Mouse (Mus musculus): ENCODE data around the gene Mapk12. TPM values are rescaled to one million over a fixed set of nuclear protein-coding genes. Genes with fewer than 3 reads are reported as not detected.

The Mapk12 gene
- total RNA-seq, 2 experiments from 2014 or later: 8.4 to 9.6 TPM

DNA sequence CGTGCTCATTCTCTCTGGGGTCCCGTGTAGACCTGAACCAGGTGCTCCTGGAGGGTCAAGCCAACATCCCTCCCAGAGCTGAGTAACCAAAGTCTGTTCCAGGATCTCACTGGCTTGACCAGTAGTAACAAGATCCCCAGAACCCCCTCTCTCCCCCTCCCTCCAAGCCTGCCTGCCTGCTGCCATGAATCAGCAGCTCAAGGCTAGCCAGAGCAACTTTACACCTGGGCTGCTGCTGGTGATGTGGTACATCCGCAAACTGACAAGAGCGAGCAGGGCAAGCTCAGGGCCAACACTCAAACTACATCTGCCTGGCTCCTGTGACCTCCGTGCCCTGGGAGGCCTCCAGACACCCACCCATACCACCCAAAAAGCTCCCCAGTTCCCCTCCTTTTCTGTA lies 940 bp upstream of the Mapk12 start:
- DNase-seq (ENCODE audit: low spot score in 2 of 2): no peak

DNA sequence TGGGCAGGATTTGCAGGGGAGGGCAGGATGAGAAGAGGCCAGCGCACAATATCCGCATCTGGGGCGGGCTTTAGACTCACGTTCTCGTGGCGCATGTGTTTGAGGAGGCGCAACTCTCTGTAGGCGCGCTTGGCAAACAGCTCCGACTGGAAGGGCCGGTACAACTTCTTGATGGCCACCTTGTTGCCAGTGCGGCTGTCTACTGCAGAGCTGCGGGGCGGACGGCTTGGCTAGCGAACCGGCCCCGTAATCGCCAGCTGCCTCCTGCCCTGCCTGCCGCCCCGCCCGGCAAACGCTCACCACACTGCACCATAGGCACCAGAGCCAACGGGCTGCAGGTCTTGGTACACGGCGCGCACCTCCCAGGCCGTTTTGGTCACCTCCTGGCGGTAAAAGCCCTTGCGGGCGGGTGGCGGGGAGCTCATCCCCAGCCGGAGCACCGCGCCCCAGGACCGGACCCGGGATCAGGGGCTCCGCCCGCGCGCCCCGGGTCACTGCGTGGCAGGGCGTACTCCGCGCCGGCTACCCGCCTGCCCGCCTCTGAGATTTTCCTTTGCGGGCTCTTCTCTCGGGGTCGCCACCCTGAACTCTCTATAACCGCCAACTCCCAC lies 350 bp downstream of the Mapk12 start:
- peak in 1 of 2 experiments; percentile 29 for DNase-seq (ENCODE audit: low spot score in 2 of 2)

DNA sequence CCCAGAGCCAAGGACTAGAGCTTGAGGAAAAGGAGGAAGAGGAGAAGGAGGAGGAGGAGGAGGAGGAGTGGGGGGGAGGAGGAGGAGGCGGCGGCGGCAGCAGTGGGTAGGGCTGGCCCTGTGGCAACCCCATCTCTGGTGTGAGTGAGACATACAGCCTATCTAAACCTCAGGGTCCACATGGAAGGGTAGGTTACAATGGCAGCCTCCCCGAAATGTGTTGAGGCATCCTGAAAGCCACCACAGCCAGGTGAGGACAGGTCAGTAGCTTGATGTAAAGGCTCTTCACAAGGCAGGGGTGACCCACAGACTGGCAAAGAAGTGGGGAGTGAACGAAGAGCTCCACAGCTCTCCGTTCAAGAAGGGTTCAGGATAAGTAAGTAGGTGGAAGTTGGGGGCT lies 2.0 kb downstream of the Mapk12 start:
- no peak for DNase-seq (ENCODE audit: low spot score in 2 of 2)

DNA sequence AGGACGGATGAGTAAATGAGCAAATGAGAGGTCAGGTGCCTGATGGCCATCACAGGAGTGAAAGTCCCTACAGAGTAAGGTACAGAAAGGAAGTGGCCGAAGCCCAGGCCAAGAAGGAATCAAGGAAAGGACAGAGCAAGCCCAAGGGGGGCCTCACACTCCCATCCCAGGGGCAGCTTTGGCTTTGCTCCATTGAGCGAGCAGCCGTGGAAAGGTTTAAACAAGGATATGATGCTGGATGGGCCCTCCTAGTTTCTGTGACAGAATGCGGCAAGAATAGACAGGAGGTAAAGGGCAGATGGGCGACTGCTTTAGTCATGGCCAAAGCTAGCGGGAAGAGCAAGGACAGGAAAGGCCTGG lies 2.5 kb downstream of the Mapk12 start:
- no peak for DNase-seq (ENCODE audit: low spot score in 2 of 2)

DNA sequence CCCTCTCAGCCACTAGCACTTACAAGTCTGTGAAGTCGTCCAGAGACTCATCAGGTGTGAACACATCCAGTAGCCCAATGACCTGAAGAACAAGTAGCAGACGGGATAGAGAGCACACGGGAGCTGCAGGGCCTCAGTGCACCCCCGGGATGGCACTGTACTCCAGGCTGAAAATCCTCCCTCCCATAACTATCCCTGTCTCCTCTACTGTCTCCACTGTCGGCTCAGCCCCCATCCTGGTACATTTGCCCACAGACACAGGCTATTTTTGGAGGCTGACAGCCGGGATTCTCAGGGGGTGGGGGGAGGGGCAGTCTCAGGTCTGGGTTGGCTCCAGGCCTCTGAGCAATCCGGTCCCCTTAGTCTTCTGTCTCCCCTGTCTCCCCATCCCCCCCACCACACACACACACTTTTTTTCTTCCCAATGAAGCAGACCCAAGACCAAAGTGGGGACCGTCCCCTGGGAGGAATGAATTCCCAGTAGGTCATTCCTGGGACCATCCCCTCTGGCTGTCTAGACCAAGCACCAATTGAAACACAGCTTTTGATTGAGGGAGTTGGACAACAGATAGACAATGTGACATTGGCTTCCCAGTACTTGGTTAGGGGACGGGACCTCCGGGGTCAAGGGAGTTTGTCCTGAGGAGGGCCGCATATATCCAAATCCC lies 3.0 kb downstream of the Mapk12 start:
- DNase-seq (ENCODE audit: low spot score in 2 of 2): no peak

DNA sequence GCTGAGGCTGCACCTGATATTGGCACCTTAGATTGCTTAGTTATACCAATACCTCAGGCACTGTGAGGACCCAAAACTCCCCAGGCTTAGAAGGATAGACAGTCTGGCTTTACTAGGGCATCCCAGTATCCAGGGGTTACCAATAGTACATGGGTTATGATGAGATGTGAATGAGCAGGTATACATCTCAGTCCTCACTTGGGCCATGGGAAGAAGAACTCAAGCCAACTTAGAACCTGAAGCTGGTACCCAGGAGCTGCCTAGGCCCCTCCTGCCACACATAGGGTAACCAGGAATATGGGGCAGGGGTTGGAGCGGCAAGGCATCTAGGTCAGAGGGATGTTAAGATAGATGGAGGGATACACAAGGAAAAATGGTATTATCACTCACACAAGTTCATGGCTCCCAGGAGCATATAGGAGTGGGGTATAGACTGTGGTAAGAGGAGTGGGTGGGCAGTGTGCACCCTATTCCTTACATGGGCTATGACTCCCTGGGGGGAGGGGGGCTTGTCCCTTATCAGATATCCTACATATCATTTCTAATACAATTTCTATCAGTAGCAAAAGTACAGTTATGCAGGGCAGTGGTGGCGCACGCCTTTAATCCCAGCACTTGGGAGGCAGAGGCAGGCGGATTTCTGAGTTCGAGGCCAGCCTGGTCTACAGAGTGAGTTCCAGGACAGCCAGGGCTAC lies 3.9 kb downstream of the Mapk12 start:
- no peak for DNase-seq (ENCODE audit: low spot score in 2 of 2)

DNA sequence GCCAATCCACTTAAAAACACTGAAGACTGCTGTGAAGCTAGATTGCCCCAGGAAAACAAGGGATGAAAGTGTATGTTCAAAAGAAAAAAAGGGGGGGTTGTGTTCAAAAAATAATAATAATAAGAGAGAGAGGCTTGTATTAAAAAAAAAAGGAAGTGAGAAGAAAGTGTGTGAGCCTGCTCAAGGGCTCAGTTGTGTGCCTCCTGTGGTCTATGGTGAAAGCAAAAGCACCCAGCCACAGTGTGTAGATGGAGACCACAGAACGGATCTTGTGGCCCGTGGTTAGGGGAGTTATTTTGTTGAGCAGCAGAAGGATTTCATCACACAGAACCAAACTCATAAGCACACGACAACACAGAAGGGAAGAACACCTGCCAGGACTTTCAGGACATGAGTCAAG lies 9.2 kb downstream of the Mapk12 start:
- DNase-seq (ENCODE audit: low spot score in 2 of 2): no peak

DNA sequence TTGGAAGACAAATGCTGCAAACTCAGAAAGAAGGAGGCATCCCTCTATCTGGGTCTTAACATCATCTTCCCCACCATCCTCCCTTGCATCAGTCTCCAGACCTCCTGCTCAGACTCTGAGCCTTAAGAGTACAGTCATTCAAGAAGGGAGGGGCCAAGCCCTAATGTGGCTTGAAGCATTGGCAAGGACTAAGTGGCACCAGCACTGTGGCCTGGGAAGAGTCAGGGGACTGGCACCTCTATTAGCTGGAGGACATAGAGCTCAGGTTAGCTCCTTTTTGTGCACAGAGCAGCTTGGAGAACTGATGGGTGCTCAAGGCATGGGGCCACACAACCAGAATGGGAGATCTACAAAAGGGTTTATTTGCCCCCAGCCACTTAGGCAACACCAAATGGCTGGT lies 10.3 kb downstream of the Mapk12 start:
- no peak for DNase-seq (ENCODE audit: low spot score in 2 of 2)

DNA sequence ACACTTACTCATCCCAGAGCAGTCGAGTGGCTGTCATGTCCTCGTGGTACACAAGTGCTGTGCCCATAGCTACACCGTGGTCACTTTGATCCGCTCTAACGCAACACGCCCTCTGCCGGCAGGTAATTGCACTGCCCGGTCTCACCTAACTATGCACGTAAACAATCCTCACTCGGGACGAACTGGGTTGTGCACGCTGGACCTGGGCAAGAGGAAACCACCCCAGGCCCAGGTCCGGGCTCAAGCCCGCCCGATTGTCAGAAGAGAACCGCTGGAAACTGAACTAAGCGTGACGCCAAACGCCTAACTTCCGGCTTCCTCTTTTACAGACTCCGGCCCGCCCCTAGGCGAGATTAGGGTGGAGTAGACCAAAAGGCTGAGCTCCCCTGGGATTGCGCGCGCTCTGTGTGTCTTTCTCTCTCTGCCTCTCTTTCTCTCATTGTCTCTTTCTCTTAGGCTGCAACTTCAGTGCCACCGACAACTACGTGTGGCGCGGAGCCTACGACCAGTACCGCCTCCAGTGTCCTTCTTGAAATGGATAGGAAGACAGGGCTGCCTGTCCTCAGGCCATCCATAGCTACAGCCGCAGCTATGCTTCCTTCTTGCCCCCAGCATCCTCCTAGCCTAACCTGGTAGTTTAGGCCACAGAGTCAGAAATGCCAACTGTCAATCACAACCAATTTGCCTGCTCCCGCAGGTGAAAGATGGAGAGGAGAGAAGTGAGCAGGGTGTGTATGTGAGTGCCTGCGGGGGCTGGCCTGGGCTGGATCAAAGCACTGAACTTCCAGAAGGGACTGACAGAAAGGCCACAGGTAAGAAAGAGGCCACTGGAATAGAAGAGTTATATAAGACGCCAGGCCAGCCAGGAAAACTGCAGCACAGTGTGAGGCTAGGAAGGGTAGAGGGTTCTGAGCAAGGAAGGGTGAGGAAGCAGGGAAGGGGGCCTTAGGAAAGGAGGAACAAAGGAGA lies 11.8 kb downstream of the Mapk12 start, which contains the start of gene Hdac10:
Gene Hdac10, minus strand, starts transcription at position 319 of the 969 bp plus-strand sequence.
- DNase-seq (ENCODE audit: low spot score in 2 of 2): peak; percentile 80 to 81

DNA sequence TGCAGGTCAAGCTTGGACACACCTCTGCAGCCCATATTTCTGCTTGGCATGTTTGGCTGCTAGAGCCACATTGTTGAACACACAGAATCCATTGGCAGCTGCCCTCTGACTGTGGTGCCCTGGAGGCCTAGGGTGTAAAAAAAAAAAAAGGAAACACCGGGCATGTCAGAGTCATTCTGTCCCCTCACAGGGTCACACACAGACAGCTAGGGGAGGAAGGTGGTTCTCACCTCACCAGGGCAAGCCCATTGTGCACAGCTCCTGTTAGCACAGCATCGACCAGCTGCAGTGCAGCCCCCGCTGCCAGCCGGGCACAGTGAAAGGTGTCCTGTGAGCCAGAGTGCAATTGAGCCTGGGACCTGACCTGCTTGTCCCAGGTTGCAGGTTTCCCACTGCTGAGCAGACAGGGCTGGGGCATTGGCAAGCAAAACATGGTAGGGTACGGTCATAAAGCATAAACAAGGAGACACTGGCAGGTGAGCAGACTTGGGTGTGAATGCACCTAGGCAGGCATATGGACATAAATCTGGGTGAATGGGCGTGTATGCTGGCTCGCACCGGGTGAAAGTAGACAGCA lies 13.1 kb downstream of the Mapk12 start:
- DNase-seq (ENCODE audit: low spot score in 2 of 2): no peak

DNA sequence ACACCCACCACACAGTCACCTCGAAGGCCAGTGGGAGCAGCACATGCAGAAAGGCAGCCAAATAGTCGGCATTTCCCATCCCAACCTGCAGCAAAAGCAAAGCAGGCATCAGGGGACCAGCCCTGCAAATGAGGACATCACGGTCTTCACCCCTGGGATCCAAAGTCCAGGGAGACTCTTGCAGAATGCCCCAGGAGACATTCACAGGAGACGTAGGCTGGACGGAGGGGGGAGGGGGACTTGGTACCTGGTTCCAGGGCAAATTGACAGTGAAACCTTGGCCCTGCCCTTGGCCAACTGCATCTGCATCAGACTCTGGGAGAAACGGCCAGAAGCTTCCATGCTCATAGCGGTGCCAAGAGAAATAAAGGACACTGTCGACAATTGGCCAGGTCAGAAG lies 13.9 kb downstream of the Mapk12 start:
- no peak for DNase-seq (ENCODE audit: low spot score in 2 of 2)

DNA sequence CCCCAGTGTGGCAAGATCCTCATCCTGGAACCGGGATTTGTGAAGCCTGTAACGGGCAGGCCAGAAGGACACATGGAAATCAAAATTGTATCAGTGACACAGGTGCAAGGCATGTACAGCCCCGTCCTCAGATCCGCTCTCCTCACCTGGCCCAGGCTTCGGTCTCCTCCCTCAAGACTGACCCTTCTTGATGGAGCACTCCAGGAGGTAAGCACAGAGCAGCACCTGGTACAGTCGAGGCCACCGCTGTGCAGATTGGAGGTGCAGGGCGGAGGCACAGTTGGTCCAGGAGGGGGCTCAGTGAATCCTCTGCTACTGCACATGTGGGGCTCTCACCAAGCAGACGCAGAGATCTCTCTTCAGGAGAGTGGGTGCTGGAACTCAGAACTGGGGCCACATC lies 15.2 kb downstream of the Mapk12 start:
- no peak for DNase-seq (ENCODE audit: low spot score in 2 of 2)

DNA sequence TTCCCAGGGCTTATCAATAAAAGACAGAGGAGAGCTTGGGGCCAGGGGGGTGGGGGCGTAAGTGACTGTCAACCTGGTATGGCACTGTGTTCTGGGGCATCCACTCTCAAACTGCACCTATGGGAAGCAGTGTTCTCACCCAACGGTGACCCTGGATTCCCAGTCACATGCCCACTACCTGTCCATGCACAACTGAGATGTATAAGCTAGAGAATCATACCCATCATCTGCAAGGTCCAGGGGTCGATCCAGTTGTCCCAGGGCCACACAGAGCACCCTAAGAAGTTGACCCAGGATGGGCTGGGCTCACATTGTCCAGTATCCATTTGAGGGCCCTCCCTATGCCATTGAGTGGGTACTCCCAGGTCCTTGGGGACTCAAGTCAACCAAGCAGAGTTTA lies 16.2 kb downstream of the Mapk12 start:
- DNase-seq (ENCODE audit: low spot score in 2 of 2): no peak

DNA sequence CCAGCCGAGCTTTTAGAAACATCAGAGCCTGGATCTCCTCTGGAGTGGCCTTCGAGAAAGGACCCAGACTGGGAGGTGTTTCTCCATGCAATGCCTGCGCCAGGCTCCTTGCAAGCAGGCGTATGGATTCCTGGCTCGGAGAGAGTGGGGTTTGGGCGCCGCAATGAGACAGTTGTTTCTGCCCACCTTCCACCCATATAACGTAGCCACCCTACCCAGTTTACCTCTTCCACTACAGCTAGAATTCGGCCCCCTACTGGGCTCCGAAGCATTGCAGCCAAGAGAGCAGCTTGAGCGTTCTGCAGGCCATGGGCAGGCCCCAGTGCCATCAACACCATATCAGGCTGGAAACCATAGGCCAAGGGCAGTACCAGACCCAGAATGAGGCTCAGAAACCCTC lies 16.9 kb downstream of the Mapk12 start:
- no peak for DNase-seq (ENCODE audit: low spot score in 2 of 2)

DNA sequence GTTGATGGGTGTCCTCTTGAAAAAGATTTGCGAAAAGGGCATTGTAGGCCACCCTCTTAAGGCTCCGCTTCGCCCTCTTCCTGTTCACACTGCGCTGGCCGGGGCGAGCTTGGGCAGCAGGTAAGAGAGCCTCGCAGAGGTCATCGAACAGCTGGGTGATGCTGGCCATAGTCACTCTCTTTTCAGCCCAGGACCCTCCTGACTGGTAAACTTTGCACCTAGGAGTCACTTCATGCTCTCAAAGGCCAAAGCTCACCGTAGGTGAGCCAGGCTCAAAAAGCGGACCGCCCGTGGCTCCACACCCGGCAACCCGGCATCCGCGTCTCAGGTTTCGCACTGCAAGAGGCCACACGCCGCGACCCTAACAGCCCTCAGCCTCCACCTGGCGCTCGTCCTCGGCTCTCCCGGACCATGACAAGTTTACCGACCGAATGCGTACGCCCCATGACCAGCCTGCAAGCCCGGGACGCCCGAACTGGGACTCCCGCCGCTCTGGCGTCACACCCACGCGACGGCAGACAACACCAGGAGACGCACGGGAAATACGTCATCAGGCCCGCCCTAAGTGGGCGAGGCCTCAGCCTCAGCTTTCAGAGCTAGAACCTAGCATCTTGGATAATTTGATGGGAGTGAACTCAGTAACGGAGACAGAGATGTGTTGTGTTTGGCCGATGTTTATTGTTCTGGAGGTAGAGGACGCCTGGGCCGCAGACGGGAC lies 17.7 kb downstream of the Mapk12 start, which contains the start of gene Tubgcp6:
Gene Tubgcp6, minus strand, starts transcription at position 464 of the 718 bp plus-strand sequence.
- DNase-seq (ENCODE audit: low spot score in 2 of 2): peak; percentile 96 to 97

DNA sequence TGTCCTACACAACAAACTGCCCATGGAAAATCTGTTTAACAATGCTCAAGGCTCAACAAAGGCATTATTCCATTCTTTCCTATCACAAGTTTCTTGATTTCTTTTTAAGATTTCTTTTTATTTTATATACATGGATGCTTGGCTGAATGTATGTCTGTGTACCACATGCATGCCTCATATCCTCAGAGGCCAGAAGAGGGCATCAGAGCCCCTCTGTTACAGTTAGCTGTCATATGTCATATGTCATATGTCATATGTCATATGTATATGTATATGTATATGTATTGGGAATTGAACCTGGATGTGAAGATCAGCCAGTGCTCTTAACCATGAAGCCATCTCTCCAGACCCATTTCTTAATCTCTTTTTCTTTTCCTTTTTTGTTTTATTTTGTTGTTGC lies 22.5 kb downstream of the Mapk12 start:
- DNase-seq (ENCODE audit: low spot score in 2 of 2): no peak

DNA sequence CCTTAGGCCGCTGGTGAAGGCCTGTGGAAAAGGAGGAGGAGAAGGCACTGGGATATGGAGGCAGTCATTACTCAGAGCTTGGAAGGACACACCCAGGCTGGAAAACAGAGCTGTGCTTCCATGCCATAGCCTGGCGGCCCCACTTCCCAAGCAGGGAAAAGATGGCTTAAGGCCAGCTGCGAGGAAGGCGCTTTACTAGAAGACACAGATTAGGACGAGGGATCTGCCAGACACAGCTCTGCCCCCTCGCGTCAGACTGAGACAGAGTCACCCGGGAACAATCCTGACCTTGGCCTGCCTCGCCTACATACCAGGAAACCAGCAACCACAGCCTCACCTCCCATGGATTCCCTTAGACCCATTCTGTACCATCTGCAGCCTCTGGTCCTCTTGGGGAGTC lies 30.4 kb downstream of the Mapk12 start:
- DNase-seq (ENCODE audit: low spot score in 2 of 2): peak; percentile 40 to 51

DNA sequence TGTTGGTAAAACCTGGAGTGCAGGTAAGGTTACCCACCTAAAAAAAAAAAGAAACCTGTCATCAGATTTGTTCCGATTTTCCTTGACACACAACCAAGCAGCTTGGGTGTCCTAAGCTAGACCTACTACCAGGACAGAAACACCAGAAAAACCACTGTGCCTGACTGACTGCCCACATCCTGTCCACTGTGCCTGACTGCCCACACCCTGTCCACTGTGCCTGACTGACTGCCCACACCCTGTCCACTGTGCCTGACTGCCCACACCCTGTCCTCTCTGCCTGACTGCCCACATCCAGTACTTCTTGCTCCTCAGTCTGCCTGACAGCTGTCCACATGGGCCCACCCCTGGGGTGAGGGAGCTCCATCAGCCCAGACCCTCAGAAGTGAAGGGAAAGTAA lies 33.5 kb downstream of the Mapk12 start:
- DNase-seq (ENCODE audit: low spot score in 2 of 2): no peak

DNA sequence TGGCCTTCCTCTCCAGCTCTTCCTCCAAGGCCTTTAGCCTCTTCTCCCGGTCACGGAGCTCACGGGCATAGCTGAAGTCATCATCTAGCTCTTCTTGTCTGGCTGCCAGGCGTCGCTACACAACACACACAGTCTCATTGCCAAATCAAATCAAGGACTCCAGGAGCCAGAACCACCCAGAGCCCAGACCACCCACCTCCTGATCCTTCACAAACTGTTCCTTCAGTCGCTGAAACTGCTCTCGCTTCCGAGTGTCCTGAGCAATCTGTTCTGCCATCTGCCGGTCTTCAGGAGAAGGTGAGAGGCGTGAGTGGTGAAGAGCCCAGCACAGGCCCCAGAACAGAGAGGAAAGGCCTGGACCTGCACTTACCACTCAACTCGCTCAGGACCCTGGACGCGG lies 34.4 kb downstream of the Mapk12 start:
- no peak for DNase-seq (ENCODE audit: low spot score in 2 of 2)

DNA sequence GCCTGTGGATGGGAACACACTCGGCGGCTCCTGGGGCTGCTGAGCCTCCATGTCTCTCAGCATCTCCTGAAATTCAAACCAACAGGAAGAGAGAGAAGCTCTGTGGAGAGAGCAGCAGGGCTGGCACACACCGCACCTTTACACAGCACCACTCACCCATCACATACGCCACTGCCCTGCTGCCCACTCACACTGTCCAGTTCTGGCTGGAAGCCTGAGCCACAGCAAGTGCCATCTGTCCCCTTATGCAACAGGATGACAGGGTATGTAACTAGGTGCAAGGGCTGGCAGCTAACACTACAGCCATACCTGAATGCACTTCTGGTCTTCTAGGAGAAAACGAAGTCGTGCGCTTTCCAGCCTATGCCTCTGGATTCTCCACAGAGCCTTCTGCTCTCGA lies 36.1 kb downstream of the Mapk12 start:
- DNase-seq (ENCODE audit: low spot score in 2 of 2): no peak

Data from adrenal gland, adult 18-20 months (tissue).